Mouse (Mus musculus): ENCODE data around the gene Fkbp15. TPM values are rescaled to one million over a fixed set of nuclear protein-coding genes. Genes with fewer than 3 reads are reported as not detected.
"Not testable (repeated sequence)": the region's sequence is repeated elsewhere in the genome, so short reads cannot be mapped to it uniquely, and the experiment has no call there.

Fkbp15 gene
- polyA plus RNA-seq, 2 experiments from 2014 or later, result 41.5 to 49.5 TPM

DNA sequence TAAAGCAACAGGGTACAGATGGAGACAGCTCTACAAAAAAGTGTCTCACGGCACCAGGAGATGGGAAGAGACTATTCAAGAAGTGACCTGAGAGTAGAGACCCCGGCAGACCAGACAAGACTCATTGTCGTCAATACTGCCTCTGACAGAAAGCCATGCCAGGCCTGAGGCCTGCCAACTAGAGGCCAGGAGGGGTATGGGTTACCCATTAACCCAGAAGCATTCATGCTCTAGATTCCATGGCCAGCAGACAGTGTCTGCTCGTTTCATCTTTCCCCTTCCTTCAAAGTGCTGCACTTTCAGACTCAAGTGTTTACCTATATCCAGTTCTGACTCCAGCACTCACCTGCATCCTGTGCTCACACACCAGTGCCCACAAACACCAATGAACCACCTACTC lies 82.3 kb downstream of the Fkbp15 start:
- ATAC-seq, result no peak

GRCm38 (mm10) chr4:62277222-62277621 lies 83.1 kb downstream of the Fkbp15 start:
- ATAC-seq, result no peak

DNA sequence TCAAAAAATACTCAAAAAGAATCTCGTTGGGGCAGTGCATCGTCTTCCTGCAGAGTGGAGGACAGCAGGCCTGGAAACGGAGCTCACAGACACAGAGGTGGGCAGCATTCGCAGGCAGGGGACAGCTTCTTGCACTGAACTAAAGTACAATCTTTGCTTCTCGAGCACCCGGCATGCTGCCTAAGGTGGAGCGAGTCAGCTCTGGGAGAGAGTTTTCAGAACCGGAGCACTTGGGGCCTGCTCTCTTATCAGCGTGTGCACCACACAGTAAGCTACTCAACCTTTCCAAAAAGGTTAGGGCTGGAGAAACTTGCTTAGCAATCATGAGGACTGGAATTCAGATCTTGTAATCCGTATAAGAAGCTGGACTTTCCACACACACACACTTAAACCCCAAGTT lies 83.7 kb downstream of the Fkbp15 start:
- ATAC-seq, result no peak

GRCm38 (mm10) chr4:62274841-62275536 lies 85.4 kb downstream of the Fkbp15 start:
- ATAC-seq, result no peak

DNA sequence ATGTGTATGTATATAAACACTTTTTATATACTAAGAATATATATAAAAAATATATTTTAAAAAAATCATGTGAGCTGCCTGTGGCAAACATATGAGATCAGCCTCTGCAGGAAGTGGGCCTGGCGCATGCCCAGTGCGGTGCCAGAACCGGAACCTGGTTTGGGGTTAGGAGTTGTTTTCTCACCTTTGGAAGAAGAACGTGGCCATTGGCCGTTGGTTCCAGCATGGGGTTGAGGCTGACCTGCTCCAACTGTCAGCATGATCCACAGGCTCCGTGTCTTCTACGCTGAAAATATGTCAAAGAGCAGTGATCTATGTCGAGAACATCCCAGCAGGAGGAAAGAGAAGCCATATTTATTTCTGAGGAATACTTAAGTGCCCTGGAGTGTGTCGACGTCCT lies 86.4 kb downstream of the Fkbp15 start:
- no peak for ATAC-seq

DNA sequence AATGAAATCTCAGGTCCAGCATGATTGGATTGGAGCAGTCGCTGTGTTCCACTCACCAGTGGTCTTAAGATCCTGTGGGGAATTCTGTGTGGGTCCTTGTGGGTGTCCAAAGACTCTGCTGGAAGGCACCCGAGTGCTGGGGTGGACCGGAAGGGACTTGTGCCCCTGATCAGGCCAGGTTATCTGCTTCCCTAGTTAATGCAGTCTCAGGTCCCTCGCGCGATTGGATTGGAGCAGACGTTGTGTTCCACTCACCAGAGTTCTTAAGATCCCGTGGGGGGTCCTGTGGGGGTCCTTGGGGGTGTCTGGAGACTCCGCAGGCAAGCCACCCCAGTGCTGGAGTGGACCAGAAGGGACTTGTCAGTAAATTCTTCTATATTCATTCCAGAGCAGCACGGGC lies 87.7 kb downstream of the Fkbp15 start:
- no peak for ATAC-seq

DNA sequence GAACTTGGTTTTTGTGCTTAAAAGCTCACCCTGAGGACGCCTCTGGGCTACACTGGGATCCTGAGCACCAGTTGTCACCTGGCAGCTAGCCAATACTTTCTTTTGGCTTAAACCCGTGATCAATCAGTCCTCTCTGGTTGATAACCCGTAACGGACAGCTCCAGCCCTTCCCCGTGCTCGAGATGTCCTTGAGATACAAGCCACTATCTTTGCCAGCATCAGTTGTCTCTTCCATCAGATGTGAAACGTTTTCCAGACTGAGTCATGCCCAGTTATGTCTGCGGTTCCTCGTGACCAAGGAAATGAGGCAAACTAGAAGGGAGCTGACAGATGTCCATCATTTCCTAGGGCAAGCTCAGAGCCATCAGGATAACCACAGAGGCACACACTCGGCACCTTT lies 93.2 kb downstream of the Fkbp15 start:
- ATAC-seq, result no peak

GRCm38 (mm10) chr4:62266016-62266415 lies 94.3 kb downstream of the Fkbp15 start:
- ATAC-seq, result not testable (repeated sequence)

DNA sequence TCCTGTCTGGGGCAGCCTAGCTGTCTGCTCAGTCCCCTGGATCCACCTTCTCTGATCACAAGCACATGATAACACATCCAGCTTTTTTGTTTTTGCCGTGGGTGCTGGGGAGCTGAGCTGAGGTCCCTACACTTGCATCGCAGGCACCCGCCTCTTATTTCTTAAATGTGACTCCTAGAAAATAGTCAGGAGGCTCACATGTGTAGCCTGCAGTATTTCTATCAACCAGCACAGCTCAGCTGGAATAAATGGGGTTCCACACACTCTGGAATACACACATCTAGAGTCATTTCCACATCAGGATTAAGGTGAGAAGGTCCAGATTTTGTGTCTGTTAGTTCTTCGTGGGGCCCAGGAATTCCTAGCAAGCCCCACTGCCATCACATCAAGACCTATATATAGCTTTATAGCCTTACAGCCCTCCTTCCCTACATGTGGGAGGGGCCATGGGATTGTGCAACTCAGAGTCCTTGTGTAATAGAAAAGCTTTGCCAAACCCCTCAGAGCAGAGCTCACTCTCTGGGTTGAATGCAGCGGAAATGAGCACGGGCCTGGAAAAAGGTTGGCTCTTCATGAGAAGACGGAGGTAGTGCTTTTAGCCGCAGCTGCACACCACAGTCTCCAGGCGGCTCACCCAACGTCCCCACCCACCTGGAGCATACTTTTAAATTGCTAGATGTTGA lies 95.1 kb downstream of the Fkbp15 start:
- ATAC-seq, result no peak

DNA sequence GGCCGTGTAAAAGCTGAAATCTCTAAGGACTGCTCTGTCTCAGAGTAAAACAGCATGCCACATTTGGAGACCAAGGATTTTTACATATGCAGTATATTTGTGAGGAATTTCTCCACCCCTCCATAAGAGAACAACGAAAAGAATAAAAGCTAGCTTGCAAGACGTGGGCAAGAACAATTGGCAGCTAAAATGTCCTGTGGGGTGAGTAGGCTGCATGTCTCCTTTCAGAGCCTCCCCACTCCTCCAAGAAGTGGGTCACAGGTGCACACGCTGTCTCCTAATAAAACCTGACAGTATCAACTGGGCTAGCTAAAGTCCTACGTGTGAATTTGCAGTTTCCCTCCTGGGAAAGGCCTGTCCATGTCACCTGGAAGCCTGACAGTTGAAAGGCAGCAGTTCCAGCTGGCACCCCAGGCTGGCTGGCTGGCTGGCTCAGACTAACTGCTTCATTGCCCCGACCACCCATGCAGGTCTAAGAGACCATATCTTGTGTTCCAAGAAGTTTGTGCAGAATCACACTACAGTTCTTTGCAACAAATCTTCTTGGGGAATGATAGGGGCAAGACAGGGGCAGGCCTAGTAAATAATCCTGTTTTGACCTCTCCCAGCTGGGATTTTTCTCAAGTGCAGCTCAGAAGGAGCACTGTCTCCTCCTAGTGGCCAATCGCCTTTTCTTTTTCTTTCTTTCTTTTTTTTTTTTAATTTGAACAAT lies 97.1 kb downstream of the Fkbp15 start:
- no peak for ATAC-seq

DNA sequence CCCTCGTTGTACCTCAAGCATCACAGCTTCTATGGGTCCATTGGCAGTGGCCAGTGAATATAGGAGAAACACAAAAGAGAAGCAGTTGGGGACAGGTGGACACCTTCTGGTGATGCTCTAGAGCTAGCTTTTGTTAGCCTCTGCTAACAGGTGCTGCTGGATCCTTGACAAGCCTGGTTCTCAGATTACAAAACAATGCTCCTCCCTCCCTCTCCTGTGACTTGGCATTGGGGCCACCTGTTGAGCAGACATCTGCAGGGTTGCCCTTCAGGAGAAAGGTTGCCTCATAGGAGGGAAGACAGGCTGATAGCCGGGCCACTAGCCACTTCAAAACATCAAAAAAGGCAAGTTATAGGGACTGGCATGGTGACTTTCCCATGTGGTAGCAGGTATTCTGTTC lies 98.1 kb downstream of the Fkbp15 start, which contains the start of gene Slc31a2:
TSS of gene Slc31a2 (plus strand) at position 287 of the 400 bp plus-strand sequence.
- ATAC-seq, result no peak

DNA sequence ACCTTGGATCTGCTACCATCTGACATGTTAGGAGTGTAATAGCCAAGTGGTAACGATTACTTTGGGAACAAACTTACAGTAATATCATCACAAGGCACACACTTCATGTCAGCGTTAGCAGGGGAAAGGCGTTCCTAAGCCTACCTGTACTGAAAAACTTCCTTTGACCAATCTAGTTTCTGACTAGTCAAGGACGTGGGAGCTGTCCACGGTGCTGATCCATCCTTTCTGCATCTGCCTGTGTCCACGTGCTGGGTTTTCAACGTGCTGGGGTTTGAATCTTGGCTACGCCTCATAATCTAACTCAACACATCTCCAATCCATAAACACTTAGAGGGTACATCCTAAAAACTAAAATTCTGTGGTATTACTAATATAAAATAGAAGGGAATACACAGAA lies 103.4 kb downstream of the Fkbp15 start:
- no peak for ATAC-seq

DNA sequence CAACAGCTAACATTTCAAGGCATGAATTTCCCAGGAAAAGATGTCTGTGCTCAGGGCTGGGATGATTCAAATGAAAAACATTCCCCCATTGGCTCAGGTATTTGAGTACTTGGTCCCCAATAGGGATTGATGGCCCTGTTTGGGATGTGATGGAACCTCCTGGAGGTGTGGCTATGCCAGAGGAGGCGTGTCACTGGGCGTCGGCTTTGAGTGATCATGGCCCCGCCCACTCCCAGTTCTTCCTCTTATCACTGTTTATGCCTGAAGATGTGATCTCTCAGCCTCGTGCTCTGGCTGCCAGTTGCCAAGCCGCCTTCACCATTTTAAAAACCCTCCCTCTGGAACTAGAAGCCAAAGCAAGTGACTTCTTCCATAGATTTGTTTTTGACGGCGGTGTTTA lies 105.8 kb downstream of the Fkbp15 start:
- no peak for ATAC-seq

DNA sequence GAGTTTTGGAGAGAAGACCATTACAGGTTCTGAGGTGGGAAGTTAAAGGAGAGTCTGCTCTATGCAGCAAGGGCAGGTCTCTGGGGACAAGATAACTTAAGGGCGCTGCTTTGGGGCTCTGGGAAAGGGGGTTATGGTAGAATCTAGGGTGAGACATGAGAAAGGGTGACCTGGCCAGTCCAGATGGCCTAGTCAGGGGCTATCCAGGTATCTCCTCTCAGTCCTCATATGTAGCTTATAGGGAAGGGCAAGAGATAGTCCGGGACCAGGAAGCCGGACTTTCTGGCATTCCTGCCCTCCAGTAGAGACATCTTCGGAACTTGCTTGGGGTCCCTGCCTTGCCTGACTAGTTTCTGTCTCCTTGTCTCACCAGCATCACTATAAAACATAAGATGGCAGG lies 108.6 kb downstream of the Fkbp15 start:
- ATAC-seq, result no peak

DNA sequence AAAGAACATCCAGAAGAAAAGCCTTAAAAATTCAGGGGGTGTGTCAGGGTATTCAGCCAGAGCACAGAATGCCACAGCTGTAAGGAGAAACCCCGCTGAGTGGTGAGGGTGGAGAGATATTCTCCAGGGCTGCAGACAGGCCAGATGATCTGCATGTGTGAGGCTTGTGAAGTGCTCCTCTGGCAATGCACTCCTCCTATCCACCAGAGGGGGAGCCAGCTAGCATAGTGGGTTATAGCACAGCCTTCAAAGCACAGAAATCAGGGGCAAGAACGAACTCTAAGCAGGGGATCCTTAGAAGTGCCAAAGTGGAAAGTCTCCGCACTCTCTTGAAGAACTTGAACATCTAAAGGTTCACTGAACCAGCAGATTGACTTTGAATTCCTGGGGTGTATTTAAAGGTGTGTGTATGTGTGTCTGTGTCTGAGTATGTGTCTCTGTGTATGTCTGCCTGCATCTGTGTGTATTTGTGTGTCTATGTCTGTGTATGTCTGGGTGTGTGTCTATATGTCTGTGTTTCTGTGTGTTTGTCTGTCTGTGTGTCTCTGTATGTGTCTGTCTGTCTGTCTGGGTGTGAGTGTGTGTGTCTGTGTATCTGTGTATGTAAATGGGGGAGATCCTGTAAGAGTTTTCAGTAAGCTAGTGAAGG lies 109.3 kb downstream of the Fkbp15 start:
- no peak for ATAC-seq

Other genes starting within 250 kb of the Fkbp15 start
- gene Mup21, start 209.7 kb downstream of the Fkbp15 start, polyA plus RNA-seq (2017; shearing (Covaris generic)), result not detected
- gene Zfp37, start 129.5 kb downstream of the Fkbp15 start, polyA plus RNA-seq (2017; shearing (Covaris generic)), result under 1 TPM in 1 of 2 experiments, not detected in 1; 0.58 TPM
- 10 to 100 TPM; 11.1 to 16.4 TPM for gene Slc31a2, start 98.0 kb downstream of the Fkbp15 start, polyA plus RNA-seq (2017; shearing (Covaris generic))
- 10 to 100 TPM in 1 of 2 experiments, 1 to 10 TPM in 1; 7.3 to 11.7 TPM for gene Slc31a1, start 179 bp upstream of the Fkbp15 start, polyA plus RNA-seq (2017; shearing (Covaris generic))
- gene Cdc26, start 48.1 kb upstream of the Fkbp15 start, polyA plus RNA-seq (2017; shearing (Covaris generic)), result 10 to 100 TPM; 72.0 to 90.4 TPM
- 10 to 100 TPM; 20.3 to 28.5 TPM for gene Prpf4, start 48.2 kb upstream of the Fkbp15 start, polyA plus RNA-seq (2017; shearing (Covaris generic))
- gene Rnf183, start 74.7 kb upstream of the Fkbp15 start, polyA plus RNA-seq (2017; shearing (Covaris generic)), result under 1 TPM in 1 of 2 experiments, not detected in 1; 0.52 TPM
- gene Wdr31, start 110.3 kb upstream of the Fkbp15 start, polyA plus RNA-seq (2017; shearing (Covaris generic)), result under 1 TPM; 0.56 to 0.82 TPM
- 1 to 10 TPM in 1 of 2 experiments, under 1 TPM in 1; 0.73 to 1.5 TPM for gene Bspry, start 119.5 kb upstream of the Fkbp15 start, polyA plus RNA-seq (2017; shearing (Covaris generic))
- gene Hdhd3, start 142.9 kb upstream of the Fkbp15 start, polyA plus RNA-seq (2017; shearing (Covaris generic)), result 1 to 10 TPM in 1 of 2 experiments, under 1 TPM in 1; 0.81 to 1.3 TPM
- gene Alad, start 159.4 kb upstream of the Fkbp15 start, polyA plus RNA-seq (2017; shearing (Covaris generic)), result 10 to 100 TPM; 57.8 to 78.7 TPM
- gene Pole3, start 164.5 kb upstream of the Fkbp15 start, polyA plus RNA-seq (2017; shearing (Covaris generic)), result 10 to 100 TPM; 27.5 to 27.7 TPM
- not detected for gene 4933430I17Rik, start 164.8 kb upstream of the Fkbp15 start, polyA plus RNA-seq (2017; shearing (Covaris generic))
- 10 to 100 TPM; 50.0 to 66.9 TPM for gene Rgs3, start 199.3 kb upstream of the Fkbp15 start, polyA plus RNA-seq (2017; shearing (Covaris generic))